Mouse (Mus musculus) spleen, adult 2 months (tissue): ENCODE measurements around the gene Nuak1. TPM values are rescaled to one million over a fixed set of nuclear protein-coding genes. Genes with fewer than 3 reads are reported as not detected.

Experiments
- DNase-seq, 2 experiments: peaks; one replicate each; pipeline versions ENCODE4 v3.0.0 to v3.0.0-alpha.2; 2012 to 2021; ENCODE audit warnings: low spot score in 2 of 2, low read depth in 1 of 2
- H3K27ac ChIP-seq: fragments of 200-500 bp; 2 replicates; pipeline ENCODE4 v1.5.1; 2012; ENCODE audit warnings: low read length, inconsistent platforms; ENCODE audit not compliant: insufficient read depth
- H3K27me3 ChIP-seq: fragments of 200-500 bp; 2 replicates; pipeline ENCODE4 v1.6.1; 2012; ENCODE audit warnings: mild to moderate bottlenecking, moderate library complexity, low read length, inconsistent platforms; ENCODE audit not compliant: control insufficient read depth, insufficient read depth
- H3K36me3 ChIP-seq: fragments of 200-500 bp; 2 replicates; pipeline ENCODE4 v1.6.1; 2012; ENCODE audit warnings: mild to moderate bottlenecking, low read length, inconsistent platforms; ENCODE audit not compliant: control insufficient read depth, insufficient read depth
- H3K4me1 ChIP-seq: fragments of 200-500 bp; 2 replicates; pipeline ENCODE4 v1.6.1; 2011; ENCODE audit warnings: inconsistent platforms; ENCODE audit not compliant: control insufficient read depth, insufficient read depth, insufficient read length
- H3K4me3 ChIP-seq: fragments of 200-500 bp; 2 replicates; pipeline ENCODE4 v1.5.1; 2011; ENCODE audit warnings: mild to moderate bottlenecking, inconsistent platforms; ENCODE audit not compliant: insufficient read depth, insufficient read length; ENCODE audit errors: extremely low read depth
- CTCF ChIP-seq: fragments of 200-500 bp; IDR thresholded peaks from 2 replicates; pipeline ENCODE4 v1.5.1; 2011; ENCODE audit warnings: mild to moderate bottlenecking, inconsistent platforms; ENCODE audit not compliant: insufficient read depth, insufficient read length, insufficient replicate concordance; ENCODE audit errors: extremely low read depth
- POLR2A ChIP-seq: fragments of 200-500 bp; IDR thresholded peaks from 2 replicates; pipeline ENCODE4 v1.6.1; 2011; ENCODE audit warnings: low read depth, low read length, inconsistent platforms
- WGBS: fragments of 180-500 bp; shearing (Covaris S2); methylation state at CpG from one replicate; pipeline ENCODE4 v1.1.7; 2018; 5-methylcytosine and 5-hydroxymethylcytosine counted together
- polyA plus RNA-seq: library from polyadenylated mRNA; depleted of rRNA; stranded (reverse); fragments of >200 nt; gene quantifications from 2 replicates; pipeline ENCODE4 v1.2.3, GENCODE M21; 2012

Gene Nuak1
- polyA plus RNA-seq, 1 experiment, result 7.0 TPM

DNA sequence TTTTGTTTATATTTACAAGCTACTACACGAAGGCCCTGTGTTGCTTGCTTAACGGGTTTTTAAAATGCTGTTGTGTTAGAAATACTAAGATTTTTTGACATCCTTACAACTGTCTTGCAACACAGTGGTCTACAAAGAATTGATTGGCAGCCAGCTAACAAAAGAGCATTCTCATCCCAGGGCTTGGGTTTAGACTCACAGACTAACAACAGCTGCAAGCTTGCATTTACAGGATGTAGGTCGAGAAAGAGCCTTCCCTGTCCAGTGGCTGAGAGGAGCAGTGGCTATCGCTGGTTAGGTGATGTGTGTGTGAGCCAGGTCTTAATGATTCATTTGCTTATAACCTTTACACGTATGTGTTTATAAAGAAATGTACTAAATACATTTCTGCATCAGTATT lies 94.7 kb downstream of the Nuak1 start:
- Histone ChIP-seq H3K36me3 (no peaks in the 10 kb centered on the region), H3K27me3 (no peaks in the 10 kb centered on the region), H3K4me3 (no peak overlapping the region), H3K27ac (no peak overlapping the region), H3K4me1 (no peaks in the 10 kb centered on the region)
- DNase-seq, result no peak
- WGBS, result 86% methylated on average over 5 of the region's 5 CpGs
- no peak for TF ChIP-seq POLR2A
- no peak for TF ChIP-seq CTCF

DNA sequence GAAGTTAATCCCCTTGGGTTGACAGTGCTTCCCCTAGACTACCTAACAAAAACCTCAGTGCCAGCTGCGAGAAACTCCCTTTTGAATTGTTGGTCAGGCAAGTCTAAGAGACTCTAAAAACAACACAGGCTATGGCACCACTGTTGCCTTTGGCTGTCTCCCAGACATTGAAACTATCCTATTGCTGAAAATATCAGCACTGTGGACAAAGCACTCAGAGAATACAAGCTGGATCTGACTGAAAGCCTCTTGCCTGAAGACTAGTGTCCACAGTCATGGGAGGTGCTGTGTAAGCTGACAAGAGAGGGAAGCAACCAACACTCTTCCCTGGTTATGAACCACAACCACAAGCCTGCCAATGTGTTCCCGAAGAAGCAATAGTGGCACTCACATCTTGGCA lies 96.9 kb downstream of the Nuak1 start:
- no peak for DNase-seq
- Histone ChIP-seq H3K36me3 (no peaks in the 10 kb centered on the region), H3K4me3 (no peak overlapping the region), H3K27me3 (no peaks in the 10 kb centered on the region), H3K4me1 (no peaks in the 10 kb centered on the region), H3K27ac (no peak overlapping the region)
- 74% methylated on average over 2 of the region's 2 CpGs for WGBS
- TF ChIP-seq POLR2A, result no peak
- no peak for TF ChIP-seq CTCF

DNA sequence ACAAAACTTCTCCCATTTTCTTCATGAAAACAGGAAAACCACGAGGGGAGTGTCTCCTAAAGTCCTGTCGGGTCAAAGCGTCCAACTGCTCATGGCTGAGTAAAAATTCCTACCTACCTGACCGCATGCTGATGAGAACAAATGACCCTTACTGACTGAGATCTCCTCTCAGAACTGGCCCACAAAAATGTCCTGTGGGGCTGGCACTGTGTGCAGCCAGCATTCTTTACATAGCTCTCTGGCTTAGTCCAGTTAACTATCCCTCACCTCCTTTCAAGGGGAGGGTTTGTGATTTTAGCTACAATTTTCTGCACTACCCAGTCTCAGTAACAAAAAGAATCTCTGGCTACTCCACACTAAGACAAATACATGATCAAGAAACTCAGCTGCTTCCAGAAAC lies 100.9 kb downstream of the Nuak1 start:
- peak overlapping the region; percentile 57; the same call in 1 of the 2 replicates for H3K27ac ChIP-seq
- H3K4me1 ChIP-seq, result peaks cover 2% of the 10 kb centered on the region; the same call in 1 of the 2 replicates
- H3K36me3 ChIP-seq, result no peaks in the 10 kb centered on the region
- WGBS, result 48% methylated on average over 4 of the region's 4 CpGs
- H3K27me3 ChIP-seq, result no peaks in the 10 kb centered on the region
- TF ChIP-seq POLR2A (no peak), CTCF (no peak)
- DNase-seq, result no peak
- no peak overlapping the region for H3K4me3 ChIP-seq

DNA sequence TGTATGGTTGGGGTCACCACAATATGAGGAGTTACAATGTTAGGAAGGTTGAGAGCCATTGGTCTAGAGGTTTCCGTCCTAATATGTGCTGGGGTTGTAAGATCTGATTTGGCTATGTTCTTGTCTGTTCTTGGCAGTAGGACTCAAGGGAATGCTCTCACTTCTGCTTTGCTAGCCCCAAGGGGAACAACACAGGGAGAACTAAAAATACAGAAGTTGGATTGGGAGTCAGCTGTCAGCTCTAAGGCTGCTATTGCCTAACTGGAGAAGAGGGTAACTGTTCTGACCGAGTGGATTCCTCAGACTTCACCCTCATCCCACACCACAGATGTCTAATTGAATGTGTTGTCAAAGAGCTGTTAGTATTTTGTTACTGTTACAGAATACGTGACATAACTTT lies 101.6 kb downstream of the Nuak1 start:
- Histone ChIP-seq H3K4me3 (no peak overlapping the region), H3K4me1 (peaks cover 2% of the 10 kb centered on the region; the same call in 1 of the 2 replicates), H3K36me3 (no peaks in the 10 kb centered on the region), H3K27me3 (no peaks in the 10 kb centered on the region), H3K27ac (no peak overlapping the region)
- DNase-seq, result peak in 1 of 2 experiments; percentile 1
- TF ChIP-seq POLR2A, result no peak
- TF ChIP-seq CTCF, result no peak
- 28% methylated on average over 3 of the region's 3 CpGs for WGBS

DNA sequence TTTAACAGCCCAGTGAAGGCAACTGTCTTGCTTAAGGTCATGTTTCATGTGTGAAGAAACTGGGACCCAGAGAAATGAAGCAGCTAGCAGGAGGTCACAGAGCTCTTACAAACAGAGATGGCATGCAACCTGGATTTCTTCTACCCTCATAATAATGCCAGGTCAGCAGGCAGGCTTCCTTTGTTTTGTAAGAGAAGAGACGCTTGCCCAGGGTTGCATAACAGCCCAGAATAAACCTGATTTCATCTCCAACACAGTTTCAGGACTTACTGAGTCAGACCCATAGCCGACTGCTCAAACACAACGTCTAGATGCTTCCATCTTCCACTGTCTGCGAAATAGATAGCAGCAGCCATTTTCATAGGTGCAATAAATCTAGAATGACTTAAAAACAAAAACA lies 105.0 kb downstream of the Nuak1 start:
- TF ChIP-seq CTCF, result no peak
- TF ChIP-seq POLR2A, result no peak
- WGBS, result 82% methylated on average over 4 of the region's 4 CpGs
- DNase-seq, result no peak
- H3K4me1 ChIP-seq, result peaks cover 2% of the 10 kb centered on the region; the same call in 1 of the 2 replicates
- no peak overlapping the region for H3K4me3 ChIP-seq
- H3K36me3 ChIP-seq, result no peaks in the 10 kb centered on the region
- H3K27me3 ChIP-seq, result no peaks in the 10 kb centered on the region
- no peak overlapping the region for H3K27ac ChIP-seq

DNA sequence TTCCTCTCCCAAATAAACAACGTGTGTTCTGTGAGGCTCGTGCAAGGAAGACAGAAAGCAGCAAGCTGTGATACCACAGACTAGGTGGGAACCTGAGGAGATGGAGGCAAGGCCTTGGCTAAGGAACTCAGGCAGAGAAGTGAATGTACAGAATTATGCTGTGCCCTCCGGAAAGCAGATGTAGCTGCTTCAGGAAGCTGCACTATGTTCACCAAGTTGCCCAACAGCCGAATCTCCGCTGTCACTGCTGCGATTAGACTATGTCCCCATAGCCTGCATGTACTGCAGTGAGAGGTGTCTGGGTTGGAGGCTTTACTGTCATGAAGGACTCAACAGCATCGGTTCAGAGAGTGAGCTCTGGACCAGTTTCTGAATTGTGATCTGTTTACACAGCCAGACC lies 110.6 kb downstream of the Nuak1 start:
- no peak for DNase-seq
- H3K4me1 ChIP-seq, result no peaks in the 10 kb centered on the region
- no peak overlapping the region for H3K4me3 ChIP-seq
- TF ChIP-seq CTCF, result no peak
- H3K27ac ChIP-seq, result no peak overlapping the region
- no peaks in the 10 kb centered on the region for H3K27me3 ChIP-seq
- no peaks in the 10 kb centered on the region for H3K36me3 ChIP-seq
- WGBS, result 75% methylated on average over 7 of the region's 7 CpGs

DNA sequence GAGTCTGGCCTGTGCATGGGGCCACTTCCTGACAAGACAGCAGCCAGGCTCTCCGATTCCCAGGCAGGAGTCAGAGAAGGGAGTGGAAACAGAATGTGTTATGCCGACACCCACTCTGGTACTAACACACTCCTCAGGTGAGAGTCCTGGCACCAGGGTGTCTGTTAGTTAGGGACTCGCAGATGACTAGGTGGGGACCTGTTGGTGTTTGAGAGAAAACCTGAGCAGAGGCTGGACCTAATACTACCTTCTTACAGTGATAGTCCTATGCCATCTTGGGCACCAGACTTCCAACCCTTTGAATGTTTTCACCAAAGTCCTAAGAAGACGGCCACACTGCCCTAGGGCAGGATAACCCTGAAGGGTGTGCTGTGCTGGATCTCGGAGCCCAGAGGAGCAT lies 111.1 kb downstream of the Nuak1 start:
- no peak for DNase-seq
- Histone ChIP-seq H3K27me3 (no peaks in the 10 kb centered on the region), H3K36me3 (no peaks in the 10 kb centered on the region), H3K27ac (no peak overlapping the region), H3K4me3 (no peak overlapping the region), H3K4me1 (no peaks in the 10 kb centered on the region)
- WGBS, result 84% methylated on average over 5 of the region's 5 CpGs
- no peak for TF ChIP-seq POLR2A
- TF ChIP-seq CTCF, result no peak
